Mouse (Mus musculus) left cerebral cortex, adult 9 months (tissue): ENCODE measurements around the gene Usp21.
"Not testable (repeated sequence)": the region's sequence is repeated elsewhere in the genome, so short reads cannot be mapped to it uniquely, and the experiment has no call there.

Experiments used
- DNase-seq, 2 experiments: peaks; one replicate each; pipeline ENCODE4 v3.0.0; 2022; ENCODE audit warnings: low spot score in 2 of 2

Gene Usp21

DNA sequence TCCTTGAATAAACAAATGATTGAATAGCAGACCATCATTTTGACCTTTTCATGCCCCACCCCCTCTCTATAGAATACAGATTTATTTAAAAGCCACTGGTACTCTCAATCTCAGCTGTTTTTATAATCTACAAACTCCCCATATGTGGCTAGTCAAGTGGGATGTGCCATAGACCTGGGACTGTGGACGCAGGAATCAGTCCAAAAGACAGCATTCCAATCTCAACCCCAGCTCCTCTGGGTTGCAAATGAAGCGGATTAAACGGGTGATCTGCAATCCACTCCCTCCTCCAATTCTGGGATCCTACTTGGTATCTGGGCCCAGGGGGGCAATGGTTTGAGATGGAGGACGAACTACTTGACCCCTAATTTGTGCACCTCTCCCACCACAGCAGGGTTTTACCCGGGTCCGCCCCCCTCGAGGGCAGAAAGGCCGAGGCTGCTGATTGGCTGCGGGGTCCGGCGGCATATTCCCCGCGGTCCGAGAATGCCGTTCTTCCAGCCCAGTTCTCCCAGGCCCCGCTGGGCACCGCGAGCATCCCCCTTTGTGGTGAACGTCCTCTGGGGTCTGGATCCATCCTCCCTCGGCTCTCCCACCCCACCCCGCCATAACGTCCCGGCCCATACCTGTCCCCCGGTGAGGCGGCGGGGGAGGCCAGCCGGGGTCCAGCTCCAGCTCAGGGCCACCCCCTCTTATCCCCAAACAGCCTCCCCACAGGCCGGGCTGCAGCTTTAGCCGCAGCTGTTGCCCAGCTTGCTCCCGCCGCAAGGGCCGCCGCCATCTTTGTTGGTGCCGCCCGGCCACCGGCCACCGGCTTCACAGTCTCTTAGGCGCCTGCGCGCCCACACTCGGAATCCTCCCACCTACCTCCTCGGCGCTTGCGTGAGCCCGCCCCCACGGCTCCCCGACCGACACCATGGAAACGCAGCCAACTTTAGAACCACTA is at the start of gene Usp21:
Gene Usp21 (minus strand): TSS at position 856 of the 946 bp plus-strand sequence.
- peak; percentile 85 to 94 for DNase-seq

DNA sequence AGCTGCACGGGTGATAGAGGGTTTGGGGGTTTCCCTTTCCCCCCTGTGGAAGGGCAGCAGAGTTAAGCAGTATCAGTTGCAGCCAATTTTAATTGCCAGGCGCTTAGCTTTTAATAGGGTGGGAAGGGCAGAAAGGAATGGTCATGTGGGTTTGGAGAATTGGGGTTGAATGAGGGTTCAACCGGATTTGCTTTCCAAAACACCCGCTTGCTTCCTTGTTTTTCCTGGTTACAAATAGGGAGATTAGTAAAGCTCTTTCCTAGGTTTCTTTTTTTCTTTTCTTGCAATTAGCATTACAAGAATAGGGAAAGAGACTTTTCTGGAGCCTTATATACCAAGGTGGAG is 42.4 kb upstream of the Usp21 start:
- no peak for DNase-seq

GRCm38 (mm10) chr1:171329433-171330215 is 41.8 kb upstream of the Usp21 start:
- peak in 1 of 2 experiments; percentile 35 for DNase-seq

GRCm38 (mm10) chr1:171328839-171329432 is 41.1 kb upstream of the Usp21 start, which contains the start of gene Dedd:
Dedd (plus strand) TSS chr1:171329145.
- DNase-seq: peak; percentile 93 to 96

DNA sequence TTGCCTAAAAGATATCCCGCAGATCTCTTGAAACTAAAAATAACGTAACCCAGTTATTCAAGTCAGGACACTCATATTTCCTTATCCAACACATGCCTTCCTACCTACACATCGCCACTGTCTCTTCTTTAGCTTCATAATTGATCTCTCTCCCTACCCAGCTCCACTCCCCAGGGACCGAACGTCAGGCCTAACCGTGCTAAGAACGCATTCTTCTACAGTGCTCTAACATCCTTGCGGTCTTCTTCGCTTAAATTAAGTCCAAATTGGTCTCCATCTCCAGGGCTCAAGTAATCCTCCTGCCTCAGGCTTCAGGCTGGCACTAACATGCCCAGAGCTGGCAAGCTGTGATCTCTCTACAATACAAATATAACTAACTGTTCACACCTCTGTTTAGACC is 40.5 kb upstream of the Usp21 start:
- DNase-seq: no peak

- not testable (repeated sequence) for DNase-seq
Observed at GRCm38 (mm10) chr1:171326588-171326987, 38.8 kb upstream of the Usp21 start.

GRCm38 (mm10) chr1:171325571-171325970 is 37.8 kb upstream of the Usp21 start:
- DNase-seq: no peak

DNA sequence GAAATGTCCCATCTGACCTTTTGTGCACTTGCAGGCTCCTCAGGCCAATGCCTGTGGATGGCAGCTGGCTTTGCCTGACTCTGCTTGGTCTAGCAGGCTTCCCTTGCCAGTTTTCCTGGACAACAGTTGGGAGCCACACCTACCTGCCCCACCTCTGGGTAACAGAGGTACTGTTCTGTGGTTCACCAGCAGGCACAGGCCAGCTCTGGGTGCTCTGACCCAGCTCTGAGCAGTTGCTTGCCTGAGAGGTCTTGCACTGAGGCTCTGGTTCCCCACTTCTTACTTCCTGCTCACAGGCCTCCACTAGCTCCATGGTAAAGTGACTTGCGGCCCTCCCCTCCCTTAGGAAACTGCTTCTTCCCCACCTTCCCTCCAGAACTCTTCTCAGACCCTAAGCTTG is 34.2 kb upstream of the Usp21 start:
- DNase-seq: no peak

- DNase-seq: no peak
Observed at GRCm38 (mm10) chr1:171321415-171321814, 33.6 kb upstream of the Usp21 start.

DNA sequence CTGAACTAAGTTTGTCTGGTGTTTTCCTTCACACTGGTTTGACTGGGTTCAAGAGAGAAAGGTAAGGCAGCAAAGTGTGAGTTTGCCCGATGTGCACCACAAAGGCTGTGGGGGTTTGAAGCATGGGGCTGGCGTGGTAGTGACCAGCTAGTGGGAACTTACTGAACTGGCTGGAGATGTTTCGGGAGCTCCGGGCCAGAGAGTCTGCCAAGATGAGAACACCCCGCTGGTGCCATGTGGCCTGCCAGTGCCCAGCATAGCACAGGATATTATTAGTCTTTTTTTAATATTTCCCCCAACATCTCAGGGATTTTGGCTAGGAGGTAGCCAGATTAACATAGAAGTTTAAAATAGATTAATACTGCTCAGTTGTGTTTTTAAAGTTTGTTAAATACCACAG is 32.4 kb upstream of the Usp21 start:
- no peak for DNase-seq

- DNase-seq: no peak
Observed at GRCm38 (mm10) chr1:171319748-171320147, 32.0 kb upstream of the Usp21 start.

DNA sequence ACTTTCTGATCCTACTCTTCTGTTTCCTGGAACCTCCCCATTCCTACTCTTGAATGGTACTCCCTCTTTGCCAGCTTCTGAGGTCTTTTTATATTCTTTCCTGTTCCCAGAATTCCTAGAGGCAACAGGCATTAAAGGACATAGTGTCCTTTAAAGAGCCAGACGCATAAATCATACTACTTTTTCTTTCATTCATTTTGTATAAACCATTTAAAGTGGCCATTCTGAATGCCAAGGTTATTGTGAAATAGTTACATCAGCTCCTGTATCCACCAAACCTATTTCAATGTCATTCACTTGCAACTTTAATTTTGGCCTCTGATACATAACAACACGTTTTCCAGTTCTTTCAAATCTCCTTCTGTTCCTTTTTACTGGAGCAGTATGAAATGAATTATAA is 21.5 kb upstream of the Usp21 start:
- no peak for DNase-seq

- DNase-seq: not testable (repeated sequence)
Observed at GRCm38 (mm10) chr1:171306157-171306556, 18.4 kb upstream of the Usp21 start.

- DNase-seq: no peak
Observed at GRCm38 (mm10) chr1:171298226-171298625, 10.4 kb upstream of the Usp21 start.

DNA sequence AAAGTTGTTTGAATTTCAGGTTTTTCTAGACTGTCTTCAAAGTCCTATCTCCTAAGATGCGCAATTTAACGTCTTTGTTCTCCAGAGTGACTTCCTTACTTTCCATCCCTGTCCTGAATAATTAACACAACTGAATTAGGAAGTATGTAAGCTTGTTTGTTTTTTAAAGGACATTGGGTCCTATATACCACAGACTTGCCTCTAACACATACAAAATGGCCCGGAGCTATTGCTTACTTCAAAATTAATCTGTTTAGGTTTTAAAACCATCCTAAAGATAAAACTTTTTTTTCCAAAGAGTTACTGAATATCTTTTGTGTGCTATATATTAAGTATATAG is 7.2 kb upstream of the Usp21 start:
- no peak for DNase-seq

GRCm38 (mm10) chr1:171294298-171295062 is 6.7 kb upstream of the Usp21 start, which contains the start of gene Ufc1:
Ufc1 (minus strand) TSS chr1:171295024.
- DNase-seq: peak; percentile 74 to 85

DNA sequence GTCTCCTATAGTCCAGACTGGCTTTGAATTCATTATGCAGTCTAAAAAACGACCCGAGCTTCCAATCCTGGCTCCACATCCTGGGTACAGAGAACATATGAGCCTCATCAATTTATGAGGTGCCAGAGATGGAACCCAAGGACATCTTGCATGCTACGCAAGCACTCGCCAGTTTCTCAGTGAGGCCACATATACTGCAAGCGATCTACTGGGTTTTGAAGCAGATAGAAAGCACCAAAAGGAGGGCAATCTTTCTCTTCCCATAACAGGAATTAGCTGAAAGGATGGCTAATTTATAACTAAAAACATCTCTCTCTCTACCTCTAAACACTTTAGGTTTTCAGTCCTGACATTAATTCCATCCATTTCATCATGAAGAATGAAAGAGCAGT is 6.1 kb upstream of the Usp21 start:
- no peak for DNase-seq

- no peak for DNase-seq
Observed at GRCm38 (mm10) chr1:171293351-171293750, 5.6 kb upstream of the Usp21 start.

- no peak for DNase-seq
Observed at GRCm38 (mm10) chr1:171288328-171288727, 537 bp upstream of the Usp21 start.

GRCm38 (mm10) chr1:171286517-171286916 is 1.3 kb downstream of the Usp21 start:
- peak in 1 of 2 experiments; percentile 13 for DNase-seq

GRCm38 (mm10) chr1:171285096-171285892 is 2.5 kb downstream of the Usp21 start:
- DNase-seq: peak in 1 of 2 experiments; percentile 7
